Mouse (Mus musculus): ENCODE measurements around the gene Jak1.
"Not testable (repeated sequence)": the region's sequence is repeated elsewhere in the genome, so short reads cannot be mapped to it uniquely, and the experiment has no call there.

Gene Jak1

DNA sequence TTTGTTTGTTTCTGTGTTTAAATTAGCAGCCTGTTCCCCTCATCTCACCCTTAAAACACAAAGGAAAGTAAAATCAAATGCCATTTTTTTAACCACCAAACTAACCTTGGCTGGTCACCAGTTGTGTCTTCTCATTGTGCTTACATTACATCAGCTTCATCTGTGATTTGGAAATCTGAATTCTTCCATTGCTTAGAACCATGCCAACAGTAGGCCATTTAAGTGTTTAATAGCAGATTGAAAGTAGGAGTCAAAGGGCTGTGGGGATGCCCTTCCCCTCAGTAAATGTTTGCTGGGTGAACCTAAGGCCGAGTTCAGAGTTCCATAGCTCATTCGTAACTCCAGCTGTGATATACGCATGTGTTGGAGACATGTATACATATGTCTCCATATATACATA is 10.8 kb upstream of the Jak1 start:
- no peak for DNase-seq

DNA sequence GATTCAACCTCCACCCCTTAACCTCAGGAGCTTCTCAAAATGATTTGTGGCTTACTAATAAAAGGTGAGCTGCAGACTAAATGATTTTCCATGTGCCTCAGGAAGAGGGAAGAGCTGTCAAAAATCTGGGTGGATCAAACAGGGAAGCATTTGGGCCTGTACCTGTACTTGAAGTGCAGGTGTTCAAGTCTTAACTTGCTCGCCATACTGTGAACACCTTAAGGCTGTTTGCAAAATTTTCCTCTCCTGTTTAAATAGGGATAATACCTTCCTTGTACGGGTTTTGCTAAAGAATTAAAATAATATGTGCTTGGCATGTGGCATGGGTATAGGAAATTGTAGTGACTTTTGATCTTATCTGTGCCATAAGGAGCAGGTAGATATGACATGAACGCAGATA is 5.7 kb upstream of the Jak1 start:
- DNase-seq: no peak

DNA sequence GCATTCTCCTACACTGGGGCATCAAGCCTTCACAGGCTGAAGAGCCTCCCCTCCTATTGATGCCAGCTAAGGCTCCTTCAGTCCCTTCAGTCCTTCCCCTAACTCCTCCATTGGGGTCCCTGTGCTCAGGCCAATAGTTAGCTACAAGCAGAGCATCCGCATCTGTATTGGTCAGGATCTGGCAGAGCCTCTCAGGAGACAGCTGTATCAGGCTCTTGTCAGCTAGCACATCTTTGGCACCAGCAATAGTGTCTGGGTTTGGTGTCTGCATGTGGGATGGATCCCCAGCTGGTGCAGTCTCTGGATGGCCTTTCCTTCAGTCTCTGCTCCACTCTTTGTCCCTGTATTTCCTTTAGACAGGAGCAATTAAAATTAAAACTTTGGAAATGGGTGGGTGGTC is 3.4 kb upstream of the Jak1 start:
- not testable (repeated sequence) for DNase-seq

DNA sequence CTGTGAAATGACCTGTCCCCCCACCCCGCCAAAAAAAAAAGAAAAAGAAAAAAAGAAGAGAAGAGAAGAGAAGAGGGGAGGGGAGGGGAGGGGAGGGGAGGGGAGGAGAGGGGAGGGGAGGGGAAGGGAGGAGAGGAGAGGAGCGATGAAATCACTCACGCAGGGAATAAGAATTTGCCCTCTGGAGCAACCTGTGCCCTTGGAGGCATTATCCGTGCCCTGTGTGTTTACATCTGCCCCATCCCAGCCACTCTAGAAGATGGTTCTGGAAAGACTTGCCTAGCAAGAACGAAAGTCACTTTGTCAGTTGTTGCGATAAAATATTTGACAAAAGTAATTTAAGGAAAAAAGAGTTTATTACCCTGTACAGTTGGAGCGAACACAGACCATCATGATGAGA is 441 bp upstream of the Jak1 start:
- no peak for DNase-seq

DNA sequence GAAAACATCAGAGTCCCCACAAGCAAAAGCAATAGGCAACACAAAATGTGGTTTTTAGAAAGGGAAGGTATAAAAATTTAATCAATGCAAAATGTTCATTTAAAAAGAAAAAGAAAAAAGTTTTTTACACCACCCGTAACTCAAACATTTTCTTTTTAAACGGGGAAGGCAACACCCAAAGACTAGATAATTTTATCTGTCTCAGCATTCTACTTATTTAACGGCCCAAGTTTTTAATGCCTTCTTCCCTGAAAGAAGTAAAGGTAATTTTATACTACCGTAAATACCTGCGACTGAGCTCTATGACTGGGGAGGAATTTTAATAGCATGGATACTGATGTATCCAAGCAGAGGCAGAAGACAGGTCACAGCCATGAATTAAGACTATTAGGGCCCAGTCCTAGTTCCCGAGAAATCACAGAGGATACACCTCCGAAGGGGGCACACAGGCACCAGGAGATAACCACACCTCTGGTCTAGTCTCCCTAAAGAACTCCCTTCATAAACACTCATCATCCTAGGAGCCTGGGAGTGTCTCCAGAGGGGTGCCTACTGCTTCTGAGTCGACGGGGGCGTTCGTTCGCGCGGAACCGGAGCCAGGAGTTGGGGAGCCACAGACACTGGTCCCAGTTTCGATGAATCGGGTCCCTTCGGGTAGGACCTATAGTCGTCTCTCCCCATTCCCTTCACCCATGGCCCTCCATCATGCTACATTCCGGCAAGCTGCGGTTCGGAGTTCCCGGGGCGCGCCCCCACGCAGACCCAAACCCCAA is 928 bp downstream of the Jak1 start:
- no peak for DNase-seq

DNA sequence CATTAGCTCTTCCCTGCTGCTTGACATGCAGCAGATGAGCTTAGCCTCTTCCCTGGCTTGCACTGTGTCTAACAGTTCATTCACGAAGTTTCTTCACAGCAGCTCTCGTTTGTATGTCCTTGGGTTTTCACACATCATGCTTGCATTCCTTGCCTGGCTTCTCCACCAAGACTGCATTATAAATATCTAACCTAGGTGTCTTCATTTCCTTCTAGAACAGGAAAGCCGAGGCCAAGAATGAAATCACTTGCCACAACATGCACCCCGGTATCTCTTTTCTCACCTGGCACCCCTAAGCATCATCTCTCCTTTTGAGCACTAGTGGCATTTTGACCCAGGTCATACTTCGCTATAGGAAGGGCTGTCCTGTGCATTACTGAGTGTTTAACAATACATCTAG is 3.5 kb downstream of the Jak1 start:
- no peak for DNase-seq

DNA sequence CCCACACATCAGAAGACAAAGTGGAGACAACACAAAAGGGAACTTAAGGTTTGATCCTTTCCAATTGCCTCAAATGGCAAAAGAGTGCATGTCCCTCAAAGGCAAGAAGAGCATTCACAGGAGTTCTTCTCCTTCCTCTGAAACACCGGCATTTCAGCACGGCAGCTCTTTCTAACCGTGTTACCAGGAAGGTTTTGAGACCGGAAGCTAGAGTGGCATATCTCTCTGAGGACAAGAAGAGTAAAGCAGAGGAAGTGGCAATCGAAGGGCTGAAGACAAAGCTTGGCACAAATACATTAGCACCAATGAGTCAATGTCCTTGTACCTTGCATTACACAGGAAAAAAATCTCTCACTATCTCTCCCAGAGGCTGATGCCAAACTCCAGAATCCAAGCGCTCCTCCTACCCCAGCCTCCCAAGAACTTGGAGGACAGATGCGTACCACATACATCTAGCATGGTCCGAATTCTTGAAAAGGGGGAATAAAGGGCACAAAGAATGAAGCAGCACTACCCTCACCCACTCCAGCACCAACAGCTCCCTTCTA is 4.3 kb downstream of the Jak1 start:
- no peak for DNase-seq

DNA sequence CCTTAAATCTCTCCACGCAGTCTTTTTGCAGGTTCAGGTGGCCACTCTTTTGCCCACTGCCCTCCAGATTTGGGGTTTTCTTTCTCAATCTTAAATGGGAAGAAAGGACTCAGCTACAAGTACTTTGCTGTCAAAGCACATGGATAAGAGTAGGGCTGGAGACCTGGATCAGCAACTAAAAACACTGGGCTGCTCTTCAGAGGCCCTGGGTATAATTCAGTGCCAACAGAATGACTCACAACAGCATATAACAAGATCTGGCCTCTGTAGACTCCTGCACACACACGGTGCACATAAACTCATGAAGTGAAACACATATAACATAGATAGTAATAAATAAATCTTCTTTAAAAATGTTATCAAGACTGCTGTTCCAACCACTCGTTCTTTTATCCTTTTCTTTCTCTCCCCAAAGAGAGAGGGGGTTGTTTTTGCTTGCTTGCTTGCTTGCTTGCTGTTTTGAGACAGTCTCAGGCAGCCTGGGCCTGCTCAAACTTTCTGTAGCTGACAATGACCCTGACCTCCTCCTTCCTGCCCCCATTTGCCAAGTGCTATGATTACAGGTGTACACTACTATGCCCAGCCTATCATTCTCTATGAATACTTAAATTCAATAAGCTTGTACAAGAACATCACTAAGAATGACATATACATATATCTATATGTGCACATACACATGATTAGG is 8.4 kb downstream of the Jak1 start:
- DNase-seq: no peak

DNA sequence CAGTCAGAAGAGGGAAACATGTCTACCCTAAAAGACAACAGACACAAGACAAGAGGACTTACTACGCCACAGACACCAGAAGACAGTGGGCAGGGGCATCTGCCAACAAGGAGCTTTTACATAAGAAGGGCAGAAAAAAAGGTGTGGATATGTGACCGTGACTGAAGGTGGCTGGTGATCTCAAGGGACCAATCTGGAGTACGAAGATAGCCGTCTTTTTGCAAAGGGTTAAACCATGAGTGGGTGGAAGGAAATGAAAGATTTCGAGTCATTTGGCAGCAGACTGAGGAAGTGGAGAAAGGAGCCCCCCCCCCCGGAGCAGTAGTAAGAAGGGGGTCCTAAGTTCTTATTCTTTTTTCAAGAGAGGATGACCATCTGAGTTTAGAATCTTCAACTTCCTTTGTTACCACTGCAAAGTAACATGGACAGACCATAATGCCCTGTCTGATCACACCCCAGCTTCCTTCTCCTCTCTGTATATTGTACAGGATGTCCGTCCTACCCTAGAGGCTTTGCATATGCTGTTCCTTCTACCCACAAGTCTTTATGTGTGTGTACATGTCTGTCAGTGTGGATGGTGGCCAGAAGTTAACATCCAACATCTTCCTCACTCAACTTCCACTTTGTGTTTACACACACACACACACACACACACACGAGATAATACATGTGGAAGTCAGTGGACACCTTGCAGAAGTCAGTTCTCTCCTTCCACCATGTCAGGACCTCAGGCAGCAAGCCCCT is 10.3 kb downstream of the Jak1 start:
- no peak for DNase-seq

DNA sequence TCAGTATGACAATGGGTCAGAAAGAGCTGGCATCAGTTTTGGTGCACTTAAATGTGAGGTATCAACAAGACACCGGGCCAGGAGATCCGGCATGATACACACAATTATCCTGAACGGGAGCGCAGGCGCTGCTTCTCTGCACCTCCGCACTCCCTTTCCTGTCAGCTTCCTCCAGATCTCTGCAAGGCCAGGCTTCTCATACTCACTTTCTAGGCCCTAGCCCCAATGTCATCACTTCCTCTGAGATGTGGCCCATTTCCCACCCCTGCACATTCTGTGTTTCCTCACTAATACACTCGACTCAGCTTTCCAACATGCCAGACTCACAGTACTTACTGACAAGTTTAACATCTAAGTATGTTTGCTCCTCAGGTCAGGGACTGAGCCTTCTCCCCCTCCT is 11.1 kb downstream of the Jak1 start:
- DNase-seq: no peak

DNA sequence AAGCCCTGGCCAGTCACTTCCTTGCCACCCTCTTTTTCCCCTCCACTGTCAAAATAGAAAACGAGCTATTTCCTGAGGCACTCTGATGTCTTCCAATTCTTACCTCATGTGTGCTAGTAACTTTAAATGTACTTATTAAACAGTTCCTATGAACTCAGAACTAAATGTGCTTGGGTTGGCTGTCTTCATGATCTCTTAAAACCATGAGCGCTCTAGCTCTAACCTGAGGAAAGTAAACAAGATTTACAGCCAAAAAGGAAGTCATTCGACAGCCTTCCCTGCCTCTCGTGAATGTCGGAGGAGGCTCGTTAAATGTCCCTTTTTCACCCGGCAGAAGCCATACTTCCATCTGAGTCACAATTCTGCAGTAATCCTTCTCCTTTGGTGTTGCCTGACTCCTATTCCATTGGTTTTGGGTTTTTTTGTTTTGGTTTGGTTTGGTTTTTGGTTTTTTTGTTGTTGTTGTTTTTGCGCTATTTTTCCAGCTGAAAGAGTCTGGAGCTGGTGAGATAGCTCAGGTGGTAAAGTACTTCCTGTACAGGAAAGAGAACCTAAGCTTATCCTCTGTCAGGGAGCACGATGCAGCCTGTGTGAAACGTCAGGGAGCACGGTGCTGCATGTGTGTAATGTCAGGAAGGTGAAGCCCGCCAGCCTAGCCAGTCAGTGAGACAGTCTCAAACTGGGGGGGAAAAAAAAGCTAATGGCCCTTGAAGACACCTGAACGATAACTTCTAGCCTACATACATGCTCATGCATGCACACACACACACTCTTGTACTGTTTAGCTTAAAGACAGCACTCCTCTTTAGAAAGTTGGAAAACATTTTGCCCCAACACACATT is 12.1 kb downstream of the Jak1 start:
- DNase-seq: no peak

DNA sequence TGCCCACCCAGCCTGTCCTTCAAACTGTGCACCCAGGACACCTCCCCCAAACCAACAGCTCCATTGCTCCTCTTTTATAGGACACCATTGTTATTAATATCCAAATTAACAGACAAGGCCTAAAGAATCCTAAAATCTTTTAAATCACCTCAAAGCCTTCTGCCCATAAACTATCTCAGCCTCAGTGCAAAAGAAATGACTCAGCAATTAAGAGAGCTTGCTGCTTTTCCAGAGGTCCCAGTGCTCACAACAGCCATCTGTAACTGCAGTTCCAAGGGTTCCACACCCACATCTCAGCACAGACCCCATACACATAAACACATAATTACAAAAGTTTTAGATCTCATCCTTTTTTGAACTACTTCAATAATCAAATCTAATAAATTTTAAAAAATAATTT is 13.1 kb downstream of the Jak1 start:
- no peak for DNase-seq

DNA sequence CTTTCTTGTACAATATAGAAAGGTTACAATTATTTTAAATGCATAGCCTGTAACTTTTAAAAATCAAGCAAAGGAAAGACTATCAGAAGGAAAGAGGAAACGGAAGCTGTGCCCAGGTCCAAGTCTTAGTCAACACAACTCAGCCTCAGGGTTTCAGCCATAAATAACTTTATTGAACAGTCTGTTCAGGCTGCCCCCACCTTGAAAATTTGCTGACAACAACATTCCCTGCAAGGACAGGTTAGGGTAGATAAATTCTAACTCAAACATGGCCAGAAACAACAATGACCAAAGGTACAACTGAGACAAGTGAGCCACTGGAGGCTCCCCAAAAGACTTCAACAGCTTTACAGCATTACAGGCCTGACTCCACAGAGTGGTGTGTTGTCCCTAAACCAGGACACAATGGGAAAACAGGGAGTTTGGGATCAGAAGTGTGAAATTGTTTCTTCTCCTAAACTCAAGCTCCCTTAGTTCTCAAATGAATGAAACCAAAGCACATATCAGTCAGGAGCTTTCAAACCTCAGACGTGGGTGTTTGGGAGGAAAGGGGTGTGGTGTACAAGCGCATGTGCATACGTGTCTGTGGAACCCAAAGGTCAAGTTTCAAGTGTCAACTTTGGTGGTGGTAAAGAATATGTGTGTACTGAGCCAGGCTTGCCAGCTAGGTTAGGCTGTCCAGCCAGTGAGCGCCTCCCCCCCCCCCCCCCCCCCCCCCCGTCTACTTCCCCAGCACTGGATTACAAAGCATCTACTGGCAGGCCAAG is 14.9 kb downstream of the Jak1 start:
- DNase-seq: no peak

DNA sequence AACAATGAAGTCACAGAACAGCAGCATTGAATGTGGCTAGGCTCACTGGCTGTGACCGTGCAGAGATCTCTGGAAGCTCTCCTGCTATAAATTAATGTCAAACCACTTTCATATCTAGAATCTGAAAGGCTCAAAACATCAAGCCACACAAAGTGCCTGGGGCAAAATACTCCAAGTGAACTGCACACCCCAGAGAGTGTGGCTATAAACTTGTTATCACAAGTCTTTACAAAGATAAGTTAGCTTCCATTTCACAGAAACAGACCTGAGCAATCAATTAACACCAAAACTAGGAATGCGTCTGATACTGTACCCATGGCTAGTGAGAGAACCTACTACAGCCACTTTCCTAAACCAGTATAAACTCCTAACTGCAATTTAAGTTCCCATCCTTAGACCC is 17.7 kb downstream of the Jak1 start:
- no peak for DNase-seq

DNA sequence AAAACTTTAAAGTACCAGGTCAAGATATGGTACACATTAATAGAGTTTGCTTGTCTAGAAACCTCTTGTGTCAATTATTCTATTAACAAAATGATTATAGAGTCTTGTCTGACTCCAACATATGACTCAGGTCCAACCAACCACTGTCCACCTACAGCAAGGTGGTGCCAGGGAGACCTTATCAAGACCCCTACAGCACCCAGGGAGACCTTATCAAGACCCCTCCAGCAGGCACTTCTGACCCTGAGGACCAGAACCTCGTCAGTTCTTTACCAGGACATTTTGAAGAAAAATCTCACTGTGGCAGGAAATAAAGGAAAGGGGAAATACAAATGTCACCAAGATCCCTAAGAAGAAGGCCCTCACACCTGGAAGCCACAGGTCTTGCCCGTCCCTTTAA is 18.5 kb downstream of the Jak1 start:
- DNase-seq: no peak

DNA sequence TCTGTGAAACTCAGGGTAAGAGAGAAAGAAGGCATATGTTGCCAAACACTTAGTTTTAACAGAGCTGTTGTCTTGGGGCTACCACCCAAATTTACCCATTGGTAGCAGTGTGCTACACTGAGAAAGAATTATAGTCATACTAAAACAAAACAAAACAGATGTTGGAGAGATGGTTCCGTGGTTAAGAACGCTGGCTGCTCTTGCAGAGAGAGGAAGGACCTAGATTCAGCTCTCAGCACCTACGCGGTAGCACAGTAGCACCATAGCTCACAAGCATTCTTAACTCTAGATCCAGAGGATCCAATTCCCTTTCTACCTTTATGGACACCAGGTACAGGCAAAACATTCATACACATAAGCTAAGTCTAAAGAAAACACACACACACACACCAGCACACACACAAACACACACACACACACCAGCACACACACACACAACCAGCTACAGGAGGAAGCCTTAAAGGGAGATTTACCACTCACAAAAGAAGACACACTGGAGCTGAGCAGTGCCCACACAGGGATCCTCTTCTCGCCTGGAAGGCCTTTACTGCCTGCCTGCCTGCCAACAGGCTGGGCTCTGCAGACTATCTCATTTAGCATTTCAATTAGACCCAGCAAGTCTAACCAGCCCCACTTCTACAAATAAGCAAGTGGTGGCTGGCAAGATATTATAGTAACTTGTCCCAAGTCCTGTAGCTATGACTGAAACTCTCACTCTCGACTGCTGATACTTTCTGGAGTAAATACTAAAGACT is 20.6 kb downstream of the Jak1 start:
- DNase-seq: no peak

DNA sequence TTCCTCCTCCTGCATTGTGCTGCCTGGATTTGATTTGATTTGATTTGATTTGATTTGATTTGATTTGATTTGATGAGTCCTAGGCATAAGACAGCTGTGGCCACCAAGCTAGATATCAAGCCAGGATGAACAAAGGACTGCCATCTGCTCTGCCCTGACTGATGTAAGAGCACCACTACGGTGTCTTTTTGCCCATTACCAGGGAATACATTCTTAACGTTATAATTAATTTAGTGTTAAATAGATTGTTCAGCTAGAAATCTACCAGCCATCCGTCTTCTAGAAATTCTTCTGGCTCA is 24.3 kb downstream of the Jak1 start:
- no peak for DNase-seq

DNA sequence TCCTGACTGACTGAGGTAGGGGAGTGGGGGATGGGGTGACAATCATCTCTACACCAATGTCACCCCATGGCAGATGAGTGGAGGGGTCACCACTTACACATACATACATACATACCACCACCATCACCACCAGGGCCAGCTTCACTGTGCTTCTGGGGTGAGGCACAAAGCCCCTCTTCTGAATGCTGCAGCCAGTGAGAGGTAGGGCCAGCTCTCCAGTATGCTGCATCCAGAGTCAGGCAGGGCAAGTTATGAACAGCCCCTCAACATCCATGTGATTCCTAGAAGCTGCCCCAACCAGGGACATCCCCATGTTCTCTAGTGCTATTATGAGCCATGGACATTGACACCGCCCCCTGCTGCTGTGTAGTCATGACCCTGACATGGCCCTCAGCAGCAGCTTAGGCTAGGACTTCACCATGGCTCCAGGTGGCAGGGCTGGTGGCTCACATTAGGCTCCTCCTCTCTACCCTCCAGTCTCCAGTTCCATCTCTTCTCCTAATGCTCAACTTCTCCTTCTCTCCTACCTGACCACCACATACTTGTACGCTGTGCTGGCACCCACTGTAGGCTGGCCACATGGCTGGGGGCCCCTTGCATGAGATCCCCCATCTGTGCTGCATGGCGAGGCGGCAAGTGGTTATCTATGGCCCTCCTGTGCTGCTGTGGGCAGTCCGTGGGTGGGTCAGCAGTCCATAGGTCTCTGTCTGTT is 24.8 kb downstream of the Jak1 start:
- DNase-seq: no peak

DNA sequence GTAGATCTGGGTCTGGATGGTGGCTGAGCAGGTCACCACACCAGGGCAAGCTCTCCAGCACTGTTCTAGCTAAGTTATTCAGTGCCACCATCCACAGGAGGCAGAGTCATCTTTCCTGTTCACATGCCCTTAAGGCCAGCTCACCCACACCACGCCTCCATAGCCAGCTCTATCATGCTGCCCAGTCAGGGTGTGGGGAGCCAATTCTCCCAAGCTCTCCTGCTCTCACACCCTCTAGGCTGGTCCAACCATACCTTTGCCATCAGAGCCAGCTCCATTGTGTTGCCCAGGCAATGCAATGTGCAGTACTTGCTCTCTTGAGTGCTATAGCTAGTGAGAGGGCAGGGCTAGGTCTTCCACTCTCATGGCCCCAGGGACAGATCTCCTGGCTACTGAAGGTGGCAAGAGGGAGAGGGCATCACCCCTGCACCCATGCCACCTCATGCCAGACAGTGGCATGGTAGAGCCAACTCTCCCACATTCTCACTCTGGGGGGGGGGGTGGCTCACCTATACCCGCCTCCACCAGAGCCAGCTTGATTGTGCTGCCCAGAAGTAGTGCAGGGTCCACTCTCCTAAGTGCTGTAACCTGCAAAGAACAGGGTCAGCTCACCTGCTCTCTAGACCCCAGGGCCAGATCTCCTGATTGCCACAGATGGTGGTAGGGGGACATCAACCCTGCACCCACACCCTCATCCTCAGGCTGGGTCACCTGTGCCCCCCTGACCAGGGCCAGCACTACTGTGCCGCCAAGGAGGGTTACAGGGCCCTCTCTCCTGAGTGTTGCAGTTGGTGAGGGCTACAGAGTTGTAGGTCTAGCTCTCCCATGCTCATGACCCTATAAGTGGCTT is 25.5 kb downstream of the Jak1 start:
- DNase-seq: no peak

DNA sequence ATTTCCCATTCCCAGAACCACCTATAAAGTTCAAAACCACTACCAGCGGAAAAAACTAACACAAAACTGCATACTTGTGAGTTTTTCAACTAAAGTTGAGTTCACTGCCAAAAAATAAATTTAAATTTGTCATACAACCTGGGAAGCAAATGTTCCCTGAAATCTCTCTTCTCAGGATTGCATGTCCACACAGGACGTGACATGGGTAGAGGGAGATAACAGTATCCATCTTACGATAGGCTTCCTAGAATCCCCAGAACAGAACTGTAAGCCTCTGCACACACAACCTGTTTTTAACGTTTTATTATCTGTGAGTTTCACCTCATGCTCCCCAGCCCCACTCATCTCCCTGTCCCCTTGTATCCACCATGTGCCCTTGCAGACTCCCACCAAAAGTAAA is 26.5 kb downstream of the Jak1 start:
- DNase-seq: no peak

All from cerebellum, adult 11 months (tissue).